Mouse (Mus musculus) erythroblast, adult 5-6 weeks (primary cell): Measurements from ENCODE around the gene Tmed3. TPM values are rescaled to one million over a fixed set of nuclear protein-coding genes. Genes with fewer than 3 reads are reported as not detected.

Experiments
- total RNA-seq, 2 experiments: library from RNA; stranded (forward) in 1 of 2; stranded (reverse) in 1 of 2; fragments of 150-400 nt in 1 of 2; fragments of 200-764, 138-1000 nt in 1 of 2; gene quantifications; 2 replicates each; pipeline versions ENCODE4 v1.2.3 to v1.2.4; 2015 to 2017; ENCODE audit warnings: low replicate concordance in 2 of 2

Tmed3 gene
- total RNA-seq, 2 experiments from 2014 or later: 39.2 to 81.7 TPM

Other genes starting within 250 kb of the Tmed3 start
- not detected in 2 replicates for gene Minar1, start 81.9 kb downstream of the Tmed3 start, total RNA-seq (2015; ENCODE audit: low replicate concordance)
- gene Minar1, start 81.9 kb downstream of the Tmed3 start, total RNA-seq (2017; ENCODE audit: low replicate concordance): 0.17 TPM in 1 of 2 replicates, not detected in the other
- 0.21 TPM in 1 of 2 replicates, not detected in the other for gene Ankrd34c, start 33.4 kb upstream of the Tmed3 start, total RNA-seq (2015; ENCODE audit: low replicate concordance)
- not detected in 2 replicates for gene Ankrd34c, start 33.4 kb upstream of the Tmed3 start, total RNA-seq (2017; ENCODE audit: low replicate concordance)
- not detected in 2 replicates for gene Rasgrf1, start 204.8 kb upstream of the Tmed3 start, total RNA-seq (2015; ENCODE audit: low replicate concordance)
- not detected in 2 replicates for gene Rasgrf1, start 204.8 kb upstream of the Tmed3 start, total RNA-seq (2017; ENCODE audit: low replicate concordance)